Mouse (Mus musculus): ENCODE measurements at regions not wholly inside any gene's neighbourhood (a gene's known extent, or its start where the extent isn't known, plus 50 kb on each side); places are given as distances from the start of the nearest gene placed in this dataset.

DNA sequence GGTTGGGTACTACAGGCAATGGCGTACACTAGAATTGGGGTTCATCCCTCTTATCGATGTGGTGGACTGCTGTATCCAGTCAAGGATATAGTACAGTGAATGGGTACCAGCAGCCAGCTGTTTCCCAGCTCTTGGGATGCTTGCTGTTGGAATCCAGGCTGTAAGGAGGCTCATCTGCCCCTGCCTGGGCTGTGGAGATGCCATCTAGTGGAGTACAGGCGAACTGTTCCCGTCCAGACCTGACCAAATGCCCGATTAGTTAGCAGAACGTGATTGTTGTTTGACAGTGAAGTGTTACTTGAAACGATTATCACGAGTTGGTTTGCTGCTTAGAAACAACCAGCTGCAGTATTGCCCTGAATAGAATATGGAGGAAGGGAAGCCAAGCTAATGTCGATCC lies 205.0 kb upstream of the Gadl1 start:
- peak; percentile 64 for DNase-seq

DNA sequence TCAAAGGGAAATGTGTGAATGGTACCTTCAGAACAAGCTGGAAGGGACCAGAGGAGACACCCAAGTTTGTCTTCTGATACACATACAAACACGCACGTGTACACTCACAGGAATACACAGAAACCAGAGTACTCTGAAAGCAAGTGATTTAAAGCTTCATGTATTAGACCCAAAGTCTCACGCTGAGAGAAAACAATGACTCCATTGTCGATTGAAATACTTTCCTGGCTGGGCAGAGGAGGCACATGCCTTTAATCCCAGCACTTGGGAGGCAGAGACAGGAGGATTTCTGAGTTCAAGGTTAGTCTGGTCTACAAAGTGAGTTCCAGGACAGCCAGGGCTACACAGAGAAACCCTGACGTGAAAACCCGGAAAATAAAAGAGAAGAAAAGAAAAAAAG lies 203.5 kb upstream of the Gadl1 start:
- no peak for DNase-seq

DNA sequence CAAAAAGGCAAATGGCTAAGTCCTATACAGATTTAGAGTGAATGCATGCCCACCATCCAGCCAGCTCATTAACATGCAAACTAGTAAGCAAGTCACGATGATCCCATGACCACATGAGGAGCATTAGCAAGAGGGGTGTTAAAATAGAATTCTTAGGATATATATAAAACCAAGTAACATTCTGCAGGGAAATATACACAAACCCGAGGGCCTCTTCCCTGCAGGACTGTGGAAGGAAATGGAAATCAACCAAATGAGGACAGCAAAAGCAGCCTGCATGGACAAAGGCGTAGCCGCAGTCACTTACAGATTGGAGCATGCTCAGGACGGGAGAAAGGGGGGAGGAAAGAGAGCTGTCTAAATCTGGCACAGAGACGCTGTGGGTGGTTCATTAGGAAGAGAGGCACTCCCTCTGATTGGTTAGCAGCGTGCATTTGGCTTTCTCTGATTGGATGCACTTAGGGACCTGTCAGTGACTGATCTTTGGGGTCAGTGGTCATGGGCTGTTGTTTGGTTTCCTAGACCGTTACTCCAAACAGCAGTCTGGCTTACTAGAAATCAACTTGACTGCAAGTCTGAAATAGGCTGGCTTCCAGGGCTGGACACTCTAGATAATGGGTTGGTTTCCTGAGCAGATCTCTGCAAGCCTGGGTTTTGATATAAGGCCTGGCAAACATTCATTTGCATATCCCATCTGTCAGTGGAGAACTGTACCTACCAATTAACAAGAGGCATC lies 200.9 kb upstream of the Gadl1 start:
- DNase-seq = peak; percentile 80

DNA sequence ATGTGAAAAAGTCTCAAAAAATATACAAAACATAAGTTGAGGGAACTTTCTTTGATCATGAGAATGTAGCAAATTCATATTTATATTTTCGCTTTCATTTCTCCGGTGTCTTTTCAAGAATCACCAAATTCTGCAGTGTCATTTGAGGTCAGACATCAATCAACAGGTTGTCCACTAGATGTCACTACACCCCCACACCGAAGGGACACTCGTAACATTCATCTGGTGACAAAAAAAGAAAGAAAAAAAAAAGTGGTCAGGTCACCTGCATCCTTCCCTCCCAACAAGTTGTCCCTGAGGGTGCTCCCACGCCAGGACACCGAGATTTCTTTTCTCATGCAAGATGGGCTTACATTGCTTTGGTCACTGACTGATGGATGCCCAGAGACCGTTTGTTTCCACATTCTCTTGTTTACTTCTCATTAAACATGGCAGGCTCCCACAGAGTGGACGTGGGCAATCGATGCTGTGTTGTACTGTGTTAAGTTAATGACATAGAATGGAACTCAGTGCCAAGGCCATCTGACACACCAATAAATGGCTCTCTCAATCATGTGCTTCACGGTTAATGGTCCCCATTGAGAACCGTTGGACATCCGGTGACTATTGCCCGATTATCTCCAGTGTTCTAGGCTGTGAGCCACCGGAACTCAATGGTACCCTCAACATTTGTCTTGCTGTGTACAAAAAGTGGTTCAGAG lies 199.1 kb upstream of the Gadl1 start:
- DNase-seq = peak; percentile 34

DNA sequence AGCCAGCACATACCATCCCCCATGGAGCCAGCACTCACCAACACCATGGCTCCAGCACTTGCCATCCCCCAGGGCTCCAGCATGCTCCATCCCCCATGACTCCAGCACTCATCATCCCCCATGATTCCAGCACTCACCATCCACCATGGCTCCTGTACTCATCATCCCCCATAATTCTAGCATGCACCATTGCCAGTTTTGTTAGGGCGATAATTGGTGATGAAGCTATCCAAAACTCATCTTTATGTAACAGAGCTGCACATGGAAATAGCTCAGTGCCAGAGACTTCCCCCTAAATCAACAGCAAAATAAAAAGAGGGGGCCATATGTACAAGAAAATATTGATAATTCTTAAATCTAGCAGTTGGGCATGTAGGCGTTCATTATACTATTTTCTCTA lies 188.9 kb upstream of the Gadl1 start:
- no peak for DNase-seq

DNA sequence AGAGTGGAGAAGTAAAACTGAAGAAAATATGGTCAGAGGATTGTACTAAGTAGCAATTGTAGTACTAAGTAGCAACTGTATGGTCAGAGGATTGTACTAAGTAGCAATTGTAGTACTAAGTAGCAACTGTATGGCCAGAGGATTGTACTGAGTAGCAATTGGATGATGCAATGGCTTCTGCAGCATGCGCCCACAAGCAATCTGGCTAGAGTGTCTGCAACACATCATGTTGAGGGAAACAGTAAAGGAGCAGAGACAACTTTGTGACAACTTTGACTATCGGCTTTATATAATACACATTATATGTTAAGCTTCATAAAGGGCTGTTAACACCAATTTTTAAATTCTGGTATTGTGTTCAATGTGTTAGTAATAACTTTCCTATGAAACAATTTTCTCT lies 188.4 kb upstream of the Gadl1 start:
- no peak for DNase-seq

DNA sequence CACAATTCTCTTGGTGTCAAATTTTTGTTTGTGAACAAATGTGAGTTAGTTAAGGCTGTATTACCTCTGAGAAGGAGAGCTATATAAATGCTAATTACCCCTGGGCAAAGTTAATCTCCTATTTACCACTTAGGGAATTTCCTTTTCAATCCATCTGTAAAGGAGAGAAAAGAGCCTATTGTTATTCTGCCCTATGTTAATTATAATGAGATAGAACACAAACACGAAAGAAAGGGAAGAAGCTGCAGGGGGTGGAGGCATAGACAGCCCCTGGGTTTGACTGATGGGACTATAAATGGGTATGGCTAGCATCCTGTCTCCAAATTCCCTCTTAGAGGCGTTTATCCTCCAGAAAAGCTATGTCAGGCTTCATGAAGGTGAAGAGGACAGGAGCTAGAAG lies 185.2 kb upstream of the Gadl1 start:
- DNase-seq = no peak

DNA sequence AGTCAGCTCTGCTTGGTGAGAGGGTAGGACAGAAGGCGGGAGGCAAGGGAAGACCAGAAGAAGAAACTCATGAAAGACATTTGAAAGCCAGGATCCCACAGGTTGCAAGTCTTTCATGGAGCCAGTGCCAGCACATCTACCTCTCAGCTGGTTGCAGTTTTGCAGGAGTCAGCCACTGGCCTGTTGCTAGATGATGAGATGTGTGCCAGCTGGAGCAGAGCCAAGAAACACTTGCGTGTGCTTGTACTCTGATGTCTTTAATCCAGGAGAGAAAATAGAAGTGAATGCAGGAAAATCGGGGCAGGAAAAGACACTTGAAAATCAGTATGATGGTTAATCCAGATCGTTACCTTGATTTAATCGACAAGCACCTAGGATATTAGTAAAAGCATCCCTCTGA lies 181.9 kb upstream of the Gadl1 start:
- peak; percentile 55 for DNase-seq

DNA sequence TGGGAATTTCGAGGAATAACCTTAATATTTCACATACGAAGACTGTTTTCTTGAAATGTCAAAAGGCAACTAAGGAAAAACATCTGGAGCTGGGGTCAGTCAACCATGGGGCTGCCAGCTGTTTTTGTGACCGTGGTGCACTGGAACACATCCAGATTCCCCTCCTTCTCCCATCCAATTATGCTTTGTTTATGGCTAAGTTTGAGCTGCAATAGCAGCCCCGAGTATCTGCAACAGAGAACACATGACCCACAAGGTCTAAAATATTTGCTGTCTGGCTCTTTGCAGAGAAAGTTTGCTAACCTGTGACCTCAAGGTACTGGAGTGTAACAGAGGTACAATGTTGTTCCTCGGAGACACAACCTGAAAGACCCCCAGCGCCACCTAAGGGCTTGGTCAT lies 177.7 kb upstream of the Gadl1 start:
- peak; percentile 47 for DNase-seq

DNA sequence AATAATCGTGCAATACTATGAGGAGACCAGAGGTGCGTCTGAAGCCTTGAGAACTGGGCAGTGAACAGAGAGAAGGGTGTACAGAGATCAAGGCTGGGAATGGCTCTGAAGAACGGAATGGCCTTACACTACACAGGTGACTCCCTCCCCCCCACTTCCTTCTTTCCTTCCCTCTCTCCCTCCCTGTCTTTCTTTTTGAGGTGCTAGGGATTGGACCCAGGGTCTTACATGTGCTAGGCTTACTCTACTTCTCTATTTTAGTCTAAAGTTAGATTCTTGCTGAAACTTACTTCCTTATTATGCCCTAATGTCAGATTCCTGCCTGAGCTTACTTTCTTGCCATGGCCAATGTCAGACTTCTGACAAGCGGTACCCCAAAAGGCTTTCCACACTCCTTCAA lies 176.2 kb upstream of the Gadl1 start:
- DNase-seq = no peak

DNA sequence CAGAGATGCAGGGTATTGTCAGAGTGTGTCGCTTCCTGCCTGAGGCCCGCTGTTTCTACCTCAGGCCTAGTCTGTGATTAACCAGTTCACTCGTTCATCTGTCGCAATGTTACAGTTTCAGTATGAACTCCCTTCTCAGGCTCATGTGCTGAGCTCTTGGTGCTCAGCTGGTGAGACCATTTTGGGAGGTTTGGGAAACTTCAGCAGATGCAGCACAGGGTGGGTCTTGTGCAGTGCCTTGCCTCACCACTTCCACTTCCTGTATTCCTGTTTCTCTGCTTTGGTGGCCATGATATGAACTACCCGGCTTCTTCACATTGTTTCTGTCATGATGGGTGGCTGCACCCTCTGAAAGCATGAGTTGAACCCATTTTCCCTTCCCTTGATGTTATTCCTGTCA lies 169.3 kb upstream of the Gadl1 start:
- no peak for DNase-seq

DNA sequence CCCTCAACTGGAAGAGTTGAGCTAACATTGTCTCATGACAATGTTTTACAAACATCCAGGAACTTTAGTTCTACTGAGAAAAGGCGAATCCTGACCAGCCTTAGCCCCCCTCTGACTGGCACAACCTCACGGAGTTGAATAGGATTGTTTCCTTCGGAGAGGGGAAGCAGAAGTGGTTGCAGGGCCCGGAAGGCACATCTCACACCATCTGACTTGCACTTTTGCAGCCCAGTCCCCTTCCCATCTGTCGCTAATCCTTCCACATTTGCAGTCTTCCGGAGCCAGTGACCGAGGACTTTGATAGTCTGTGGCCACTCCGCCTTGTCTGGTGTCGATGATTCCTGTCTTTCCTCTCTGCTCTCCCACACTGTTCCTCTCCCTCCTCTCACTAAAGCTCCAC lies 162.8 kb upstream of the Gadl1 start:
- no peak for DNase-seq

DNA sequence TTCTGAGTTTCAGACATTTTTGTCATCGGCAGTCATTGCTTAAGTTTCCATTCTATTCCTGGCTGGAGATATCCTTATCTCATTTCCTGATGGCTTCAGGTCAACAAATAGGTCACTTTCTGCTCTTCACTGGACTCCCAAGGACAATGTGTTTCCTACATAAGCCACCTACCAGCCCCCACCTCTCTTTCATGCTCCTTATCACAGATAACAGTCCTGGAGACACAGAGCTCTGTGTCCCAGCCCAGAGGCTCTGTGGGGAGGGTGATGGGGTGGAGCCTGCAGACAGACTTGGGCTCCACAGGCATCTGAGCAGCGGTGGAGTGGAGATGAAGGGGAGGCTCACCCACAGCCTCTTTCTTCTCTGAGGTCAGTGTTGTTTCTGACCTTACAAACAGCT lies 148.8 kb upstream of the Gadl1 start:
- DNase-seq = peak; percentile 39

DNA sequence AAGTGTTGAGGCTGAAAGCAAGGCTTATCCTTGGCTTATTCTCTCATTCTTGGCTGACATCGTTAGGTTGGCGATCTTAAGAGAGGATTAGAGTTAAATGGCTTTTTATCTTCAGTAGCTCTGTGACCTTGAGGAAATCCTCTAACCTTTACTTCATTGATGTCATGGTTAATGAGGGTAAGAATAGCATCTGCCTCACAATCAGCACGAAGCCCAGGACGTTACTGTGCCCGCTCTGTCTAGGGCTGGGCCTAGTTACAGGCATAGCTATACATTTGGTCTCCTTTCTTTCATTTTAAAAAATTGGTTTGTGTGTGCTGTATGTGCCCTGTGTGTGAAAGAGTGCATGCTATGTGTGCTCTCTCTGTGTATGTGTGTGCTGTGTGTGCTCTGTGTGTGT lies 145.1 kb upstream of the Gadl1 start:
- DNase-seq = no peak

DNA sequence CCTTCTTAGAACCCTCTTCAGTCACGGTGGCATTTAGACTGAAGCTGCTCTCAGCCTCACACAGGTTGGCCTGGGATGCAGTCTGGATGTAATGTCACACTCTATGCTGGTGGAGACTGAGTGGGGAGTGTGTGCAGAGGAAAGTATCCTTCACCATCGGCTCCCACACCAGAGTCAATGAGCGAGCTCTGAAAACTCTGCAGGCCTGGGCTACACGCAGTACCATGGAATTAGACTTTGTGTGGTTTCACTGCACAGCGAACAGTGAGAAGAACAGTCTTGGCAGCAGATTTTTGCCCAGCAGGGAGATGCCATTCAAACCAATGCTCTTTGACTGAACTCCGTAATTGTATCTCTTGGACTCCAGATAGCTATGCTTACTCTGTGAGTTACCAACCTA lies 142.8 kb upstream of the Gadl1 start:
- DNase-seq = no peak

DNA sequence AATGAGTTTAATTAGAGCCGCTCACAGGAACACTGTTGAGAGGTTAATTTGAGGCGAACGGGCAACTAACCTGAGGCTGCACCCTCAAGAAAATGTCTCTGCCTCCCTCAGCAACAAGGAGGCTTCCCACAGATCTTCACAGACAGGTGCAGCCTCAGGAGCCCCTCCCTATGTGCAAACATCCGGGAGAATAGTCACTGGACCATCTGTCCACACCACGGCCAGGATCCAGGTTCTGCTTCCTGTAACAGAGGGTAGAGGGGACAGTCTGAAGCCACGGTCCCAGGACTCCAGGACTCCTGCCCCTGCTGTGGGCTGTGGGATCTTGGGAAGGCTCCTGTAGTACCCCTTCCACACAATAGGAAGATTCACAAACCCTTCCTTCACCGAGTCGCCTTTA lies 134.1 kb upstream of the Gadl1 start:
- no peak for DNase-seq

DNA sequence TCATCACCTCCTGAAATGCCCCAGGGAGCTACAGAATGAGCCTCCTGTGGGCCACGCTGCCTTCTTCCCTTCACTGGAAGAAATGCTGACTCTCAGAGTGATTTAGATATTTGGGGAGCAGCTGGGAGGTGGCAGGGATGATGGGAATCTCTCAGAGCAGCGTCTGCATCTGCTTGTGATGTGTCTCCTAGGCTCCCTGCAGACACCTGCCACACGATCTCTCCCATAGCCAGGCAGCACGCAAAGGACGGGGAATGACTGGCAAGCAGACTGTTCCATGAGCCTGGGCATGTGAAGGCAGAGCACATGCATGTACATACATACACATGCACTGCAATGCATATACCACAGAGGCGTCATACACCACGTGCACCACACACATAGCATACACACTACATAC lies 133.4 kb upstream of the Gadl1 start:
- DNase-seq = no peak

DNA sequence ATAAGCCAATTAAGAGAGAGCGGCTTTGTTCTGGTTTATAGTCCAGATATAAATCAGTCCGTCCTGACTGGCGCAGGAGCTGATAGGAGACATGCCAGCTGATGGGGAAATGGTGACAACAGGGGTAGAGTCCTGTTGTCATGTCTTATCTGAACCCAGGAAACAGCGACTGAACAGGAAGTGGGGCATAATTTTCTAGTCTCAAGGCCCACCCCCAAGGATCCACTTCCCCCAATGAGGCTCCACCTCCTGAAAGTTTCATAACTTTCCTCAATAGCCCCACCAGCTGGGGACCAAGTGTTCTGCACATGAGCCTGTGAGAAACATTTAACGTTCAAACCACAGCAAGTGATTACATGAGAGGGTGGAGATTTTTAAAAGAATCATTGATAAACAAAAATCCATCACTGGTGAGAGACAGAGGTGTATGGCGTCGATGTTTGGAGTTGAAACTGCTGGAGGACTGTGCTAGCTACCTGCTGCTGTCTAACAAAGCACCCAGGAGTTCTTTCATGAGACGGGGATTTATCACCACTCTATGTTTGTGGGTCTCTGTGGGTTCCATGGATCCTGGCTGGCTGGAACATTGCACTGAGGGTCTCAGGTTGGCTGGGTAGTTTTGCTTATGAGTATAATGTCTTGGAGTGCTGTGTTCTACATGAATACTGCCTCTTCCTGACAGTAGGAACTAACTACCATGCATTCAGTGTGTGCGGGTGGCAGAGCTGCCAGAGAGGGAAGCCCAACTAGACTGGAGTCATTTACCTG lies 132.0 kb upstream of the Gadl1 start:
- no peak for DNase-seq

DNA sequence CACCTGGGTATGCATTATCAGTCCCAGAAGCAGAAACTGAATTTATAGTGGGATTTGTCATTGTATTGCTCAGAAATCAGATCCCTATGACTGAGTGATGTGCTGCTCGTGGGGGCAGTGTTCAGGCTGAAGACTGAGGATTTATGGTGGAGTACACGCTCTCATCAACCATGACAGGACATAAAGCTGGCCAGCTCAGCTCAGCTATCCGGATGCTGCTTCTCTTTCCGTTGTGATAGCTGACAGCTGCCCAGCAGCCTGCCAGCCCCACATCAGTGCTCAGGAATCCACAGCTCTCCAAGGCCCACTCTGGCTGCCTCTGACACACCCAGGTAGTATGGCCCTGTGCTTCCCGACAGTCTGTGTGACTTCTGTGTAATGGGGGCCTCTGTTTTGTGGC lies 130.4 kb upstream of the Gadl1 start:
- no peak for DNase-seq

DNA sequence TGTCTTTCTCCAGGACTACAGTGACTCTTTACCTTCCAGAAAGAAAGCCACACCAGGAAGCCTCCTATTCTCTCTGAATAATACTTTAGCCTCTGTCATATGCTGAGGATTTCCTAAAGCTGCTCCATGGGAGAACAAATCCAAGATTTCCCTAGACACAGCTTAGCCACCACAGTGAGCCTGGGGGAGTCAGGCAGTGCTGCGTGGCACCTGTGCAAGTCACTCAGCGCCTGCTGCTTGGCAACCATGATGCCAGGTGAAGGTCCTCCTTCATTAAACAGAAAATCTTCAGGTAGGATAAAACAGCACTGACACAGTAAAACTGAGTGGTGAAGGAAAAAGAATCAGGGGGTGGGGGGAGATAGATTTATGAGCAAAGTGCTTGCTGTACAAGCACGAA lies 109.9 kb upstream of the Gadl1 start:
- DNase-seq = no peak

DNA sequence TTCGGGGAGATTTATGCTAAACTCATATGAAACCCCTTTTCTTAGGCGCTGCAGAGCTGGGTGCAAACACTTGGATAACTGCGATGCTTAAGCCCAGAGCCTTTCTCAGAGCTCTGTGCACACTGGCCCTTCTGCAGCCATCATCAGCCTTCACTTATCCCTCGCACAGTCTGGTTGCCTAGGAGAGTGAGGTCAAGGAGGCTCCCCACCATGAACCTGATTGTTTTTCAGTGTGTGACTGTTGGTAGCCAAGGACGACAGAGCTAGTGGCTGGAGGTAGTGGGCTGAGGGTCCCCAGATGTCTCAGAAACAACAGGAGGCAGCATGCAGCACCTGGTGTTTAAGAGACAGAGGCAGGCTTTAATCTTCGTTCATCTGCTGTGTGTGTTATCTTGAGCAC lies 108.6 kb upstream of the Gadl1 start:
- no peak for DNase-seq

DNA sequence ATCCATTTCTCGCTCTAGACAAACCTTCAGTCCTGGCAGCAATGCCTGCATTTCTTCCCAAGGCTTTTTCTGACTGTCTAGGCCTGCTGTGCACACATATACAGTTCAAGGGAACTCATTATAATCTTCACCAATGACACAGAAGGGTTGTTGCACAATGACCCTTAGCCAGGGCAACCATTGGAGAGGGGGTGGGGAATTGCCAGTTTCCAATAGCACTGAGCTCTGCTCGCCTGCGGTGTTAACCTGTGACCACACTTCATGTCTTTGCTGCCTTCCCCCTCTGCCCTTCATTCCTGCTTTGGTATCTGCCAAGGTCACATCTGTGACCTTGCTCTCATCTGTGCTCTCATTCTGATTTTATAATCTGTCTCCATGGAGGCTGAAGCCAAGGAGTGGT lies 106.2 kb upstream of the Gadl1 start:
- DNase-seq = no peak

DNA sequence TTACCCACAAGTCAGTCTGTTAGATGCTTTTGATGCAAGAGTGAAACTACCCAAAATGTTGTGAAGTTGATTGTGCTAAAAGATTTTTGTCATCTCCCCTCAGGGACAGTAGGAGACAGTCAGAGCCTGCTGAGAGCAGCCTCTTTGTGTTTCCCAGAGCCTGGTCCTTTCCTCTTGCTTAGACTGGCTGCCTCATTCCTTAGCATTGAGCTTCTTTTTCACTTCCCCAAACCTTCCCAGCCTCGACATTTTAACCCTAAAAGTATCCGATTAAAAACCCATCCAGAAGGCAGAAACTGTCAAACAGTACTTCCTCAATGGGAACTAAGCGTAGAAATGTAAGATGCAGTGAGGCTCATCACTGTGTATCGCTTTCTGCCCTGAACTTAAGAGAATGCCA lies 104.0 kb upstream of the Gadl1 start:
- DNase-seq = no peak

DNA sequence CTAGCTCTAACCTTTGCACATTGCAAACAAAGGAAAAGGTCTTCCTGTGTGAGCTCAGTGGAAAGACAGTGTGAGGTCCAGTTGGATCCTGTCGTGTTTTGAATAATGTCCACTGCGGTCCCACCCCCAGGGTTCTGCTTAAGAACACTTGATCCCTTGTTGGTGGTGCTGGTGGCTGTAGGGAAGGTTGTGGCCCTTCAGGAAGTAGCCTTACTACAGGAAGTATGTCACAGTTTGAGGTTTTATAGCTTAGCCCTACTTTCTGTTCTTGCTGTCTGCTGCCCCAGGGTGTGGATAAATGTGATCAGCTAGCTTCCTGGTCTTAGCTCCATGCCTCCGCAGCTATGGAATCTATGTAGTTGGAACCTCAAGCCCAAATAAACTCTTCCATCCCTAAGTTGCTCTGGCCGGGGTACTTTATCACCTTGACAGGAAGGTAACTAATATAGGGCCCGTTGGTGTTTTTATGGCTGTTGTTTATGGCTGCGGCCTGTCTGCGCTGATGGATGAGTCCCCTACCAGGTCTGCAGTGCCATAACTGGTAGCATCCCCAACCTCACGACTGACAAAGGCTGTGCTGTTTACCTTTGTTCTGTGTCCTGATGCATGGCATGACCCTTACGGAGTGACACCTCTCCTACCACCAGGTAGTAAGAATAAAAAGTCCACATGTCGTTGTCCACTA lies 103.1 kb upstream of the Gadl1 start:
- no peak for DNase-seq
